Mouse (Mus musculus): ENCODE results near the gene Ttll13. TPM values are rescaled to one million over a fixed set of nuclear protein-coding genes. Genes with fewer than 3 reads are reported as not detected.

The Ttll13 gene
- polyA plus RNA-seq, 1 experiment = 1.2 TPM

- no peaks in the 10 kb centered on the region for H3K27me3 ChIP-seq (ENCODE audit: control insufficient read depth, insufficient read depth, low read length, poor library complexity, severe bottlenecking)
- H3K27ac ChIP-seq (ENCODE audit: insufficient read depth, low read length) = no peak overlapping the region
- H3K9me3 ChIP-seq (replicated peaks; ENCODE audit: control insufficient read depth, insufficient read depth, low read length, poor library complexity, severe bottlenecking) = no peaks in the 10 kb centered on the region
- H3K4me3 ChIP-seq (ENCODE audit: low read depth, low read length) = no peak overlapping the region
- peaks cover 43% of the 10 kb centered on the region for H3K36me3 ChIP-seq (ENCODE audit: control insufficient read depth, insufficient read depth, low read length, poor library complexity, severe bottlenecking)
- TF ChIP-seq CTCF (IDR thresholded peaks at IDR 0.05; ENCODE audit: low read depth, low read length) (peak; percentile 90), EP300 (IDR thresholded peaks at IDR 0.05; ENCODE audit: insufficient read depth, low read depth, low read length) (no peak), POLR2A (IDR thresholded peaks at IDR 0.05; ENCODE audit: insufficient read depth, low read length) (no peak)
- H3K9ac ChIP-seq (ENCODE audit: low read depth, poor library complexity, severe bottlenecking) = no peak overlapping the region
- no peaks in the 10 kb centered on the region for H3K4me1 ChIP-seq (ENCODE audit: control insufficient read depth, insufficient read depth, low read length)
Measured at GRCm38 (mm10) chr7:80215398-80215797, 30.8 kb upstream of the Ttll13 start.

DNA sequence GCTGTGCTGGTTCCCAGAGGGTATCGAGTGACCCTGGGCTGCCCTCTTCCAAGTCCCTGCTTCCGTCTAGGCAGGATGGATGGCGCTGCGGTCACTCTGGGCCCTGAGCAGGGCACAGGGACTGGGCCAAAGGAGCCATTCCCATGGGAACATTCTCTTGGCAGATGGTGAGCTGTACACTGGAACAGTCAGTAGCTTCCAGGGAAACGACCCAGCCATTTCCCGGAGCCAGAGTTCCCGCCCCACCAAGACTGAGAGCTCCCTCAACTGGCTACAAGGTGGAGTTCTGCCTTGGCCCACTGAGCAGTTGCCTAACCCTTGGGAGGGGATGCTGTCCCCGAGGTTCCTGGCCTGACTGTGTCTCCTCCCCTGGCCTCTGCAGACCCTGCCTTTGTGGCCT is 29.6 kb upstream of the Ttll13 start:
- H3K4me1 ChIP-seq (ENCODE audit: control insufficient read depth, insufficient read depth, low read length) = peaks cover 2% of the 10 kb centered on the region
- no peaks in the 10 kb centered on the region for H3K9me3 ChIP-seq (replicated peaks; ENCODE audit: control insufficient read depth, insufficient read depth, low read length, poor library complexity, severe bottlenecking)
- no peak overlapping the region for H3K4me3 ChIP-seq (ENCODE audit: low read depth, low read length)
- TF ChIP-seq EP300 (IDR thresholded peaks at IDR 0.05; ENCODE audit: insufficient read depth, low read depth, low read length) (no peak), CTCF (IDR thresholded peaks at IDR 0.05; ENCODE audit: low read depth, low read length) (peak; percentile 16)
- H3K27ac ChIP-seq (ENCODE audit: insufficient read depth, low read length) = no peak overlapping the region
- no peaks in the 10 kb centered on the region for H3K27me3 ChIP-seq (ENCODE audit: control insufficient read depth, insufficient read depth, low read length, poor library complexity, severe bottlenecking)
- no peak overlapping the region for H3K9ac ChIP-seq (ENCODE audit: low read depth, poor library complexity, severe bottlenecking)
- peaks cover 51% of the 10 kb centered on the region for H3K36me3 ChIP-seq (ENCODE audit: control insufficient read depth, insufficient read depth, low read length, poor library complexity, severe bottlenecking)

GRCm38 (mm10) chr7:80218666-80219065 is 27.5 kb upstream of the Ttll13 start:
- Histone ChIP-seq H3K27me3 (ENCODE audit: control insufficient read depth, insufficient read depth, low read length, poor library complexity, severe bottlenecking) (no peaks in the 10 kb centered on the region), H3K9me3 (replicated peaks; ENCODE audit: control insufficient read depth, insufficient read depth, low read length, poor library complexity, severe bottlenecking) (no peaks in the 10 kb centered on the region), H3K27ac (ENCODE audit: insufficient read depth, low read length) (no peak overlapping the region), H3K4me1 (ENCODE audit: control insufficient read depth, insufficient read depth, low read length) (peaks cover 2% of the 10 kb centered on the region), H3K4me3 (ENCODE audit: low read depth, low read length) (no peak overlapping the region), H3K9ac (ENCODE audit: low read depth, poor library complexity, severe bottlenecking) (no peak overlapping the region), H3K36me3 (ENCODE audit: control insufficient read depth, insufficient read depth, low read length, poor library complexity, severe bottlenecking) (peaks cover 62% of the 10 kb centered on the region)
- TF ChIP-seq EP300 (IDR thresholded peaks at IDR 0.05; ENCODE audit: insufficient read depth, low read depth, low read length) (no peak), CTCF (IDR thresholded peaks at IDR 0.05; ENCODE audit: low read depth, low read length) (no peak), POLR2A (IDR thresholded peaks at IDR 0.05; ENCODE audit: insufficient read depth, low read length) (no peak)

GRCm38 (mm10) chr7:80220237-80220797 is 25.9 kb upstream of the Ttll13 start:
- Histone ChIP-seq H3K36me3 (ENCODE audit: control insufficient read depth, insufficient read depth, low read length, poor library complexity, severe bottlenecking) (peaks cover 71% of the 10 kb centered on the region), H3K27me3 (ENCODE audit: control insufficient read depth, insufficient read depth, low read length, poor library complexity, severe bottlenecking) (no peaks in the 10 kb centered on the region), H3K27ac (ENCODE audit: insufficient read depth, low read length) (peak overlapping the region; percentile 17; the same call in 1 of the 2 replicates), H3K9me3 (replicated peaks; ENCODE audit: control insufficient read depth, insufficient read depth, low read length, poor library complexity, severe bottlenecking) (no peaks in the 10 kb centered on the region), H3K9ac (ENCODE audit: low read depth, poor library complexity, severe bottlenecking) (no peak overlapping the region), H3K4me1 (ENCODE audit: control insufficient read depth, insufficient read depth, low read length) (peaks cover 2% of the 10 kb centered on the region), H3K4me3 (ENCODE audit: low read depth, low read length) (no peak overlapping the region)
- no peak for TF ChIP-seq EP300 (IDR thresholded peaks at IDR 0.05; ENCODE audit: insufficient read depth, low read depth, low read length)
- TF ChIP-seq CTCF (IDR thresholded peaks at IDR 0.05; ENCODE audit: low read depth, low read length) = no peak
- TF ChIP-seq POLR2A (IDR thresholded peaks at IDR 0.05; ENCODE audit: insufficient read depth, low read length) = no peak

GRCm38 (mm10) chr7:80221179-80221750 is 24.9 kb upstream of the Ttll13 start:
- Histone ChIP-seq H3K4me1 (ENCODE audit: control insufficient read depth, insufficient read depth, low read length) (peaks cover 2% of the 10 kb centered on the region), H3K36me3 (ENCODE audit: control insufficient read depth, insufficient read depth, low read length, poor library complexity, severe bottlenecking) (peaks cover 76% of the 10 kb centered on the region), H3K4me3 (ENCODE audit: low read depth, low read length) (no peak overlapping the region), H3K9ac (ENCODE audit: low read depth, poor library complexity, severe bottlenecking) (no peak overlapping the region), H3K9me3 (replicated peaks; ENCODE audit: control insufficient read depth, insufficient read depth, low read length, poor library complexity, severe bottlenecking) (no peaks in the 10 kb centered on the region), H3K27me3 (ENCODE audit: control insufficient read depth, insufficient read depth, low read length, poor library complexity, severe bottlenecking) (no peaks in the 10 kb centered on the region), H3K27ac (ENCODE audit: insufficient read depth, low read length) (peak overlapping the region; percentile 71)
- no peak for TF ChIP-seq CTCF (IDR thresholded peaks at IDR 0.05; ENCODE audit: low read depth, low read length)
- TF ChIP-seq POLR2A (IDR thresholded peaks at IDR 0.05; ENCODE audit: insufficient read depth, low read length) = no peak
- peak; percentile 76 for TF ChIP-seq EP300 (IDR thresholded peaks at IDR 0.05; ENCODE audit: insufficient read depth, low read depth, low read length)

DNA sequence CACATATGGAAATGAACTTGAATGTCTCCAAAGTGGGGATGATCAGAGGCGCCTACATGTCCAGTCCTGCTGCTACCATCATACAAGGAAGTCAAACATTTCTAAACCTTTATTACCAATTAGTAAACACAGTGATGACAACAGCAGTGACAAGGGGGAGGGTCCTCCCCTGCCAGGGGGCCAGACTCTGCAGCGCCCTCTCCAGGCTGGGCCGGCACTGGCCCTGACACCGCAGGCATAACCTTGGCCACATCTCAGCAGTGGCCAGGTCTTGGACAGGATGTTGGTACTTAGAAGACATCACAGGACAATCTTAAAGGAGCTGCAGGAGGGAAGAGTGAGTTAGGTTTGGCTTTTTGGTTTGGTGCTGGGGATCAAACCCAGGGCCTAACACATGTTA is 19.1 kb upstream of the Ttll13 start:
- Histone ChIP-seq H3K9ac (ENCODE audit: low read depth, poor library complexity, severe bottlenecking) (no peak overlapping the region), H3K9me3 (replicated peaks; ENCODE audit: control insufficient read depth, insufficient read depth, low read length, poor library complexity, severe bottlenecking) (no peaks in the 10 kb centered on the region), H3K4me1 (ENCODE audit: control insufficient read depth, insufficient read depth, low read length) (no peaks in the 10 kb centered on the region), H3K4me3 (ENCODE audit: low read depth, low read length) (no peak overlapping the region), H3K27me3 (ENCODE audit: control insufficient read depth, insufficient read depth, low read length, poor library complexity, severe bottlenecking) (no peaks in the 10 kb centered on the region), H3K36me3 (ENCODE audit: control insufficient read depth, insufficient read depth, low read length, poor library complexity, severe bottlenecking) (peaks cover 39% of the 10 kb centered on the region), H3K27ac (ENCODE audit: insufficient read depth, low read length) (no peak overlapping the region)
- TF ChIP-seq CTCF (IDR thresholded peaks at IDR 0.05; ENCODE audit: low read depth, low read length) = peak; percentile 57
- no peak for TF ChIP-seq POLR2A (IDR thresholded peaks at IDR 0.05; ENCODE audit: insufficient read depth, low read length)

Measured in ES-Bruce4 (cell line).